Mouse (Mus musculus): ENCODE data around the gene Igf1r. TPM values are rescaled to one million over a fixed set of nuclear protein-coding genes. Genes with fewer than 3 reads are reported as not detected.

Gene Igf1r
- 1 to 10 TPM; 7.5 to 9.4 (median 8.0) TPM for total RNA-seq (2022)

GRCm38 (mm10) chr7:67952777-67953700, at the start of gene Igf1r:
TSS of gene Igf1r (plus strand) at chr7:67952827.
- peak; percentile 8 to 28 for DNase-seq (ENCODE audit: low spot score in 2 of 2)

GRCm38 (mm10) chr7:67906358-67906757, 46.3 kb upstream of the Igf1r start:
- no peak for DNase-seq (ENCODE audit: low spot score in 2 of 2)

GRCm38 (mm10) chr7:67907786-67908400, 44.7 kb upstream of the Igf1r start:
- no peak for DNase-seq (ENCODE audit: low spot score in 2 of 2)

- DNase-seq (ENCODE audit: low spot score in 2 of 2): no peak
Observed at GRCm38 (mm10) chr7:67910528-67910927, 42.1 kb upstream of the Igf1r start.

- no peak for DNase-seq (ENCODE audit: low spot score in 2 of 2)
Observed at GRCm38 (mm10) chr7:67910947-67911346, 41.7 kb upstream of the Igf1r start.

- no peak for DNase-seq (ENCODE audit: low spot score in 2 of 2)
Observed at GRCm38 (mm10) chr7:67911841-67912240, 40.8 kb upstream of the Igf1r start.

GRCm38 (mm10) chr7:67916960-67917359, 35.7 kb upstream of the Igf1r start:
- DNase-seq (ENCODE audit: low spot score in 2 of 2): no peak

- DNase-seq (ENCODE audit: low spot score in 2 of 2): no peak
Observed at GRCm38 (mm10) chr7:67917753-67918152, 34.9 kb upstream of the Igf1r start.

GRCm38 (mm10) chr7:67919467-67919866, 33.2 kb upstream of the Igf1r start:
- no peak for DNase-seq (ENCODE audit: low spot score in 2 of 2)

GRCm38 (mm10) chr7:67924215-67924614, 28.4 kb upstream of the Igf1r start:
- no peak for DNase-seq (ENCODE audit: low spot score in 2 of 2)

GRCm38 (mm10) chr7:67930132-67930531, 22.5 kb upstream of the Igf1r start:
- no peak for DNase-seq (ENCODE audit: low spot score in 2 of 2)

- DNase-seq (ENCODE audit: low spot score in 2 of 2): no peak
Observed at GRCm38 (mm10) chr7:67936801-67937200, 15.8 kb upstream of the Igf1r start.

- DNase-seq (ENCODE audit: low spot score in 2 of 2): no peak
Observed at GRCm38 (mm10) chr7:67943805-67944204, 8.8 kb upstream of the Igf1r start.

GRCm38 (mm10) chr7:67946901-67947300, 5.7 kb upstream of the Igf1r start:
- no peak for DNase-seq (ENCODE audit: low spot score in 2 of 2)

- peak in 1 of 2 experiments; percentile 11 for DNase-seq (ENCODE audit: low spot score in 2 of 2)
Observed at GRCm38 (mm10) chr7:67950346-67950814, 2.2 kb upstream of the Igf1r start.

- DNase-seq (ENCODE audit: low spot score in 2 of 2): peak; percentile 63 to 69
Observed at GRCm38 (mm10) chr7:67950815-67951531, 1.7 kb upstream of the Igf1r start.

- DNase-seq (ENCODE audit: low spot score in 2 of 2): peak; percentile 91 to 92
Observed at GRCm38 (mm10) chr7:67951532-67952035, 1.0 kb upstream of the Igf1r start.

GRCm38 (mm10) chr7:67952036-67952681, 468 bp upstream of the Igf1r start:
- peak; percentile 49 to 65 for DNase-seq (ENCODE audit: low spot score in 2 of 2)

GRCm38 (mm10) chr7:67953764-67954242, 1.2 kb downstream of the Igf1r start:
- no peak for DNase-seq (ENCODE audit: low spot score in 2 of 2)

GRCm38 (mm10) chr7:67954591-67955185, 2.1 kb downstream of the Igf1r start:
- DNase-seq (ENCODE audit: low spot score in 2 of 2): no peak

Data from gastrocnemius, adult 8-10 months (tissue).